Mouse (Mus musculus) lung, postnatal 14 days (tissue): ENCODE measurements around the gene Pdss2.

ENCODE experiments used
- DNase-seq: peaks from one replicate; pipeline ENCODE4 v3.0.0; 2021

Gene Pdss2

DNA sequence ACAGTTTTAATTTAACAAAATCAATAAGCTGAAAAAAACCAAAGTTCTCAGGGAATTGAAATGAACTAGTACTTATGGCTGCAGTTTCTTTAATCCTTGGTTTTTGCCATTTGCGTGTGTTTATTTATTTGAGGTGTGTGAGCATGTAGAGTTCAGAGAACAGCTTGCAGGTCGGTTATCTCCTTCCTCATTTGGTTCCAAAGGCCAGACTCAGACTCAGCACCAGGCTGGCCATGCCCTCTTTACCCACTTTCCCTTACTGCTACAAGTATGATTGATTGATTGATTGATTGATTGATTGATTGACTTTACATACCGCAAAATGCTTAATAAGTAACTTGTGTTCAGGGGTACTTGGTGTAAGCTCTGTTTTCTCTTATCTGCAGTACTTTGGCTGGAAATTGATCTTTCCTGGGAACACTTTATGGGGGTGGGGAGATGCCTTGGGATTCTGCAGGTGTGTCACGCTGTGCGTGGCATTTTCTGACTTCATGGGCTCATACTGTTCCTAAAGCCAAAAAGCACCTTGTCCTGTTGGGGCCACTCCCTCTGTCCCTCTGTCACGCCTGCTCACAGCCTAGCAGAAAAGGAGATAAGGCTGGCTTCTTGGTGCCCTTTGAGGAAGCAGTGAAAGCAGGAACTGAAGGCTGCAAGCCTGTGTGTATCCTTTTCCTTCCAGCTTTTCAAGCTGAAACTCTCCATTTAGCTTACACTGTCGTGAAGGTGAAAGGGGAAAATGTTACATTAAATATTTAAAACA lies 91.6 kb downstream of the Pdss2 start:
- DNase-seq, result no peak

- DNase-seq, result no peak
These were observed 93.9 kb downstream of the Pdss2 start for GRCm38 (mm10) chr10:43315228-43315627.

GRCm38 (mm10) chr10:43317327-43317951 lies 96.2 kb downstream of the Pdss2 start:
- DNase-seq, result no peak

- DNase-seq, result no peak
These were observed 99.7 kb downstream of the Pdss2 start for GRCm38 (mm10) chr10:43321019-43321418.

GRCm38 (mm10) chr10:43322446-43323178 lies 101.3 kb downstream of the Pdss2 start:
- DNase-seq, result no peak

DNA sequence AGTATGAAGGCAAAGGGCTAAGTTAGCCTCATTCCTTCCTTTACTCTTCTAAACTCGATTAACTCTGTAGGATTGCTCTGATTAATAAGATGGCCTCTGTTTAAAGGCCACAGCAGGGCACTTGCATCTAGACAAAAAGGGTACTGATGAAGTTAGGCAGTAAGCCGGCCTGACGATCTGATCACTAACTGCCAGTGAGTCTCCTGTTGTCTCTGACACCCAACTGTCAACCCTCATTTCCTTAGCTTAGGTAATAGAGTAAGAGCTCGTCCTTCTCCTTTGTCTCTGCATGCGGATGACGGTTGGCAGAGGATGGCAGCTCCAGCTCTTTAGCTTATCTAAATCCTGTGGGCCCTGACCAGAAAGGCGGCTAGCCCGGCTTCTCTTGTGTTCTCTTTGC lies 102.1 kb downstream of the Pdss2 start:
- no peak for DNase-seq

DNA sequence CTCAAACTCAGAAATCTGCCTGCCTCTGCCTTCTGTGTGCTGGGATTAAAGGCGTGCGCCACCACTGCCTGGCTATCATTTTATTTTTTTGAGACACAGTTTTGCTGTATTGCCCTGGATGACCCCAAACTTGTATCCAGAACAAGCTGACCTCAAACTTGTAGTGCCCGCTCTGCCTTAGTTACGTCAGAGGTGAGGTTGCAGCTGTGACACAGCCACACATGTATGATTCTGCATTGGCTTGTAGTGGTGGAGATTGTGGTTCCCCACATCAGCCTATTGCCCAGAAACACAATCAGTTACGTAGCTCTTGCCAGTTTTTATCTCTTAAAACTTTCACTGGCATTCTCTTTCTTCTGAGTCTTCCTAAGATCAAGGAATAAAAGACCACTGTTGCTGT lies 108.5 kb downstream of the Pdss2 start:
- no peak for DNase-seq

- DNase-seq, result no peak
These were observed 109.4 kb downstream of the Pdss2 start for GRCm38 (mm10) chr10:43330691-43331090.

GRCm38 (mm10) chr10:43331931-43332701 lies 110.8 kb downstream of the Pdss2 start:
- no peak for DNase-seq

DNA sequence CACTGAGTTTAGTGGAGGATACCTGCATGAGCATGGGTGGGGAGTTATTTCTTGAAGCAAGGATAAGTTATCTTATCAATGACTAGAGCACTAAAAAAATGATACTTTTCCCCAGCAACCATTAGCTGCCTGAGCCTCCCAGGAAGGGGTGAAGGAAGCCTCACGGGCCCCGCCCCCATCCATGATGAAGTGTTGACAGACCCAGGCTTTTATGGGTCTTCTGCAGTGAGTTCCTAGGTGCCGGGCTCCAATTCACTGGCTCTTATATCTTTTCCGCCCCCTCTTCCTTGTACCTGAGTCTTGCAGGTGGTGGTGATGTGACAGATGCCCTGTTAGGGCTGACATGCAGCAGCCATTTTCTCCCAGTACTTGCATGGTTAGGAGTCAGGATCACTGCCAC lies 114.6 kb downstream of the Pdss2 start:
- no peak for DNase-seq

DNA sequence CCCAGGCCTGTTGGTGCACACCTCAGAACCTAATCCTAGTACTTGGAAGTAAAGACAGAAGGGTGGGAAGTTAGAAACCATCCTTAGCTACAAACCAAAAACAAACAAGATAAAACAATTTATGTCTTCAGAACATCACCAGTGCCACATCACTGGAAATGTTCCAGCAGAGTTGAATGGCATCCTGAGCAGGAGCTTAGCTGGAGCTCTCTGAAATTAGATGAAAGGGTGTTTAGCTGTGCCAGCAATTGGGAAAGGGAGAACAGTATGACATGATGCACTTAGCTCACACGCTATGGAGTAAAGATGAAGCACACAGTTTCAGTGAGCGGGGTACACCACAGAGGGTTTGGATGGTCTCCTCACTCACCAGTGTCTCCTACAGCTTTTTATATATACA lies 115.8 kb downstream of the Pdss2 start:
- DNase-seq, result no peak

DNA sequence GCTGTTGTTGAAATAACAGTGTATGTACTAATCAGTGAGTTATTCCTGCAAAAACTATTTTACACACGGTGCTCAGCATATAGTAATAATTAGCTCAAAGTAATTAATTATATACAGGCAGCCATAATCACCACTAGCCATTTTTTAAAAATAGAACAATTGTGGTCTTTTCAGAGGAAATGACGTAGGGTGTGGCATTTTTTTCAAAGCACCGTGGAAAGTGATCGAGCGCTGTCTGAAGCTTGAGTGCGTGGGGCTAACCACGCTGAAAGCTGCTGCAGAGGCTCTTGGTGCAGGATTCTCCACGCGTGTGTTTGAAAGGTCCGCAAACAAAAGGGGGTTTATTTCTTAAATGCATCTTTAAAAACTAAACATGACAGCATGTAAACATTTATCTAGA lies 118.5 kb downstream of the Pdss2 start:
- DNase-seq, result no peak

DNA sequence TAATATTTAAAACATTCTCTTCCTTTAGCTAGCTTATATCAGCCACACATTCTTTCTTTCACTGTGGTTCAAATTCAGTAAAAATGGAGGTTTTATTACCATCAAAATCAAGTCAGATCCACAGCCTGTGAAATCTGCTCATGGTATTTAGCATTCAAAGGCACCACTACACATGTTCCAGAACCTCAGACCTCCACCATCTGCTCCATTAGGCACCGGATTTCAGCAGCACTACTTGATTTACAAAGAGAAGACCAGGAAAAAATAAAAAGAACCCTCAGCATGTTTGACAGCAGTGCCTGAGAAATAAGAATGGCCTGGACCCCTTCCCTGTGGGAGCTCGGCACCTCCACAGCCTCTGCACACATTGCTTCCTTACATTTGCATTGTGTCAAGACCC lies 128.4 kb downstream of the Pdss2 start:
- DNase-seq, result no peak

GRCm38 (mm10) chr10:43357884-43358283 lies 136.6 kb downstream of the Pdss2 start:
- no peak for DNase-seq

- DNase-seq, result no peak
These were observed 141.7 kb downstream of the Pdss2 start for GRCm38 (mm10) chr10:43362947-43363346.

- DNase-seq, result no peak
These were observed 142.2 kb downstream of the Pdss2 start for GRCm38 (mm10) chr10:43363431-43363851.

DNA sequence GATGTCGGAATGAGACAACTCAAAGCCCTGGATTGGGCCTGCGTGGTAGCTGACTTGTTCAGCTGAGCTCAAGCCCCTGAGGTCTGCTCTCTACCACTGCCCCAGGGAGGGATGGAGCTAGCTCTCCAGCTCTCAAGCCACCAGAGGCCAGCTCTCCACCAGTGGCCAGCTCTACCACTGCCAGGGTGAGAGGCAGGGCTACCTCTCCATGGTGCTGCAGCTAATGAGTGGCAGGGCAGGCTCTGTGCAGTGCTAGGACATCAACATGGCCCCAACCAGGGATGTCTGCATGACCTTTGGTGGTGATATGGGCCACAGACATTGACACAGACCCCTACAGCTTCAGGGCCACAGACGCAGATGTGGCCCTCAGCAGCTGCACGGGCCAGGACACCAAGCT lies 144.6 kb downstream of the Pdss2 start:
- no peak for DNase-seq

GRCm38 (mm10) chr10:43368611-43369010 lies 147.3 kb downstream of the Pdss2 start:
- DNase-seq, result no peak

DNA sequence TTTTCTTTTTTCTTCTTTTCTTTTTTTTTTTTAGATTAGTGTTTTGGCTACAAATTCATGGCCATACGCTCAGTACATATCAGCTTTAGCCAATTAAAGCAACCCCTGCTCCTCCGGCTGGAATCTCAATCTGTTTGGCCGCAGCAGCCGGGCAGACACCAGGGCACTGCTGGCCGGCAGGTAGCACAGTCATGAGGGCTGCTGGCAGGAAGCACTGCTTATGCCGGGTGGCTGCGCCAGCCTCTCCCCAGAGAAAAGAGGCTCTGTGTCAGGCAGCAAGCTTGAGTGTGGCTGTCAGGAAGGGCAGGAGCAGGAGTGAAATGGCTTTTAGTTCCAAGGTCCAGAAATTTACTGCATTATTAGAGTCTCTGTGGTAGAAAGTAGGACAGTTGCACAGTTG lies 151.0 kb downstream of the Pdss2 start:
- peak; percentile 12 for DNase-seq

DNA sequence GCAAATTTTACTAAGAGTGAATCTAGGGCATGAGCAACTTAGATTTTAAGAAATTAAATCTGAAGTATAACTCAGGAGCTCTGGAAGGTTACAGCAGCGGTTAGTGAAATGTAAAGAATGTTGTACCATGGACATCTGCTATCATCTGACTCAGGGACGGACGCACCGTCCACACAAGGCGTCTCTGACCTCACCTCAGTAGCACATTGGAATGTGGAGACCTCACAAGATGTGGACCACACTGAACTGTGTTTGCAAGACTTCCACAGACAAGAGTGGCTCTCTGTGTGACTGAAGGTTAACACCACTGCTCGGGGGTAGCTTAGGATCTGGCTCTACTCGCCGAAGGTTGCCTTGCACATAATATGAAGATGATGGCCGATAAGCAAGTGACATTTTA lies 151.7 kb downstream of the Pdss2 start:
- DNase-seq, result no peak

DNA sequence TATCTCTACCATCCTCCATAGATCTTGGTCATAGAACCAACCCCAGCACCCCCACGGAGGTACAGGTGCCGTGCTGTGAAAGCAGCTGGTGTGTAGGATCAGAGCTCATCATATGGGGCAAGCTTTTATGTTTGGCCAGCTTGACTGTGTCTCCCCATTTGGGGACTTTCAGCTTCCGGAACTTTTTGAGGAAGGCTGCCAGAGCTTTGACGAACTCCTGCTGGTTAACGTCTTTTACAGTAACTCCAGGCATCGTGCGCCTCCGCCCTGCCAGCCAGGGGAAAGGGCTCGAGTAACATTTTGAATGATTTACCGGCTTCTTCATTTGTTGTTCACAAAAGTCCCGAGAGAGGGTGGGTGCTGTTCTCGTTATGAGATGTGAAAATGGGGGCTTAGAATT lies 152.4 kb downstream of the Pdss2 start:
- no peak for DNase-seq

DNA sequence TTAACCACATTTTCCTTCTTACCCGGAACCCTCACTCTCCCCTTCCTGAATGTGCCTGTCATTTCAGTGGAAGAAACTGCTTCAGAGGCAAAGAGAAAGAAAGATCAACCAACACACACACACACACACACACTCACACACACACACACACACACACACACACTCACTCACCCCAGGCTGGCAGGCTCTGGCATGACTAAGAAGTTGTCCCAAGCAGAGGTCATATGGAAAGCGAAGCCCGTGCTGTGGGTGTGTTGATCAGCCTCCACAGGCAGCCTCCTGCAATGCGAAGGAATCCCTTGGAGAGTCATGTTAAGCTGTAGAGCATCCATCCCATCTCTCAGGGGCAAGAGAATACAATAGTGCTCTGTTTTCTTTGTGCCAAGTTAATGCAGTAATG lies 154.0 kb downstream of the Pdss2 start:
- no peak for DNase-seq

DNA sequence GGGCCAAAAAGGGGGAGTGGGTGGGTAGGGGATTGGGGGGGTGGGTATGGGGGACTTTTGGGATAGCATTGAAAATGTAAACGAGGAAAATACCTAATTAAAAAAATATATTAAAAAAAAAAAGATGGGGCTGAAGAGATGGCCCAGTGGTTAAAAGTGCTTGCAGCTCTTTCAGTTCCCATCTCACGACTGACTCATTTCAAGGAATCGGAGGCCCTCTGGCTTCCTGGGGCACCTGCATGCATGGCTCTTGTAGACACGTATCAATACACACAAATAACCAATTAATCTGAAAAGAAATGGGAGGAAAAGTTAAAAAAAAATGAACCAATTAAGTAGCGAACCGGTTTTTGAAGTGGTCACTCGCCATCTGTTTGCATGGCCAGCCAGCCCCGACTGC lies 155.5 kb downstream of the Pdss2 start:
- DNase-seq, result no peak
